Mouse (Mus musculus) limb, embryonic 14.5 days (tissue): ENCODE results near the gene Mbnl1. TPM values are rescaled to one million over a fixed set of nuclear protein-coding genes. Genes with fewer than 3 reads are reported as not detected.
A peak's percentile ranks its signal among the peaks of the same experiment; 100 is the strongest.

Source experiments
- ATAC-seq: fragments of 200-750 bp; cut with Nextera tagmentation; 2 replicates; pipeline ENCODE4 v1.8.0; 2017; ENCODE audit warnings: low read depth, moderate number of reproducible peaks, moderate TSS enrichment; ENCODE audit not compliant: low FRiP score
- DNase-seq: peaks from one replicate; pipeline ENCODE4 v3.0.0-alpha.2; 2015; ENCODE audit warnings: low spot score
- H3K27ac ChIP-seq: fragments of 300-500 bp; sonication (generic); replicated peaks from 2 replicates; pipeline ENCODE4 v1.5.1; 2014; ENCODE audit warnings: low read depth, mild to moderate bottlenecking, low read length, moderate library complexity, mixed read lengths
- H3K27me3 ChIP-seq: fragments of 300-500 bp; sonication (generic); 2 replicates; pipeline ENCODE4 v1.6.1; 2014; ENCODE audit warnings: low read length, mixed read lengths; ENCODE audit not compliant: control insufficient read depth, insufficient read depth
- H3K36me3 ChIP-seq: fragments of 300-500 bp; sonication (generic); 2 replicates; pipeline ENCODE4 v1.6.1; 2014; ENCODE audit warnings: mild to moderate bottlenecking, low read length, moderate library complexity, mixed read lengths; ENCODE audit not compliant: control insufficient read depth, insufficient read depth
- H3K4me1 ChIP-seq: fragments of 300-500 bp; sonication (generic); 2 replicates; pipeline ENCODE4 v1.6.1; 2014; ENCODE audit warnings: antibody characterized with exemption, low read length, mixed read lengths; ENCODE audit not compliant: control insufficient read depth, insufficient read depth
- H3K4me2 ChIP-seq: fragments of 300-500 bp; sonication (generic); replicated peaks from 2 replicates; pipeline ENCODE4 v1.6.1; 2014; ENCODE audit warnings: low read depth, mild to moderate bottlenecking, low read length, moderate library complexity; ENCODE audit not compliant: severe bottlenecking
- H3K4me3 ChIP-seq: fragments of 300-500 bp; sonication (generic); replicated peaks from 2 replicates; pipeline ENCODE4 v1.5.1; 2014; ENCODE audit warnings: low read length
- H3K9ac ChIP-seq: fragments of 300-500 bp; sonication (generic); 2 replicates; pipeline ENCODE4 v1.6.1; 2014; ENCODE audit warnings: mild to moderate bottlenecking, low read depth, low read length, moderate library complexity; ENCODE audit not compliant: severe bottlenecking
- H3K9me3 ChIP-seq: fragments of 300-500 bp; sonication (generic); 2 replicates; pipeline ENCODE4 v1.6.1; 2016; ENCODE audit warnings: low read length; ENCODE audit not compliant: control insufficient read depth
- POLR2A ChIP-seq: fragments of 200-500 bp; IDR thresholded peaks from 2 replicates; pipeline ENCODE4 v1.8.0; 2012; ENCODE audit warnings: inconsistent platforms, mild to moderate bottlenecking, moderate library complexity, borderline replicate concordance; ENCODE audit not compliant: insufficient read depth, insufficient read length; ENCODE audit errors: extremely low read depth
- WGBS: fragments of 180-500 bp; shearing (Covaris S2); extraction: QIAGEN DNeasy Blood & Tissue Kit; methylation state at CpG from one replicate; pipeline ENCODE4 v1.1.7; 2014; 5-methylcytosine and 5-hydroxymethylcytosine counted together
- polyA plus RNA-seq, 2 experiments: library from polyadenylated mRNA; depleted of rRNA in 1 of 2; stranded (reverse) in 1 of 2; unstranded in 1 of 2; fragments of >200 nt; fragmentation: Nextera tagmentation in 1 of 2; extraction: Ambion mirVana in 1 of 2; gene quantifications; 2 replicates each; pipeline versions ENCODE4 v1.2.1 to v1.2.3; 2012 to 2014

Gene Mbnl1
- polyA plus RNA-seq, 2 experiments = 40.2 to 124 TPM

DNA sequence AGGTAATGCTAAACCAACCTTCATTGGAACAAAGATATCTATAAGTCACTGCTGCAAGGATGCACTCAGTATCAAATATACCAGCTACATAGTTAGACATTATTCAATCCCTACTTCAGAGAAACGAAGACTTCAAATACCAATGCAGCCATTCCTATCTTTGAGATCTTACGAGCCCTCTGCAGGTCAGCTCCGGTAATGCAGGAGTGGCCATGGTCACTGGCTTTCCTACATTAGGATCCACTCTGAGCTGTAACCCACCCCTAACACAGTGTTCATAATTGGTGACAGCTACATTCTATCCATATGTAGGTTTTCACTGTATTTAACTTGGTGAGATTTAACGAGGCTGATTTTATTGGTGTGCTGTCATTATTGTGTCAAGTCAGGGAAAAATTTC, 129.1 kb downstream of the Mbnl1 start:
- DNase-seq (peak; percentile 55), ATAC-seq (0 out of 2 replicates have a peak, but pooled peaks have one; percentile 34)
- Histone ChIP-seq H3K36me3 (peaks cover 14% of the 10 kb centered on the region), H3K9ac (no peak overlapping the region), H3K4me2 (no peak overlapping the region), H3K4me3 (no peak overlapping the region), H3K27ac (no peak overlapping the region), H3K9me3 (no peaks in the 10 kb centered on the region), H3K4me1 (no peaks in the 10 kb centered on the region), H3K27me3 (no peaks in the 10 kb centered on the region)
- 17% methylated on average over 4 of the region's 4 CpGs for WGBS
- no peak for TF ChIP-seq POLR2A

DNA sequence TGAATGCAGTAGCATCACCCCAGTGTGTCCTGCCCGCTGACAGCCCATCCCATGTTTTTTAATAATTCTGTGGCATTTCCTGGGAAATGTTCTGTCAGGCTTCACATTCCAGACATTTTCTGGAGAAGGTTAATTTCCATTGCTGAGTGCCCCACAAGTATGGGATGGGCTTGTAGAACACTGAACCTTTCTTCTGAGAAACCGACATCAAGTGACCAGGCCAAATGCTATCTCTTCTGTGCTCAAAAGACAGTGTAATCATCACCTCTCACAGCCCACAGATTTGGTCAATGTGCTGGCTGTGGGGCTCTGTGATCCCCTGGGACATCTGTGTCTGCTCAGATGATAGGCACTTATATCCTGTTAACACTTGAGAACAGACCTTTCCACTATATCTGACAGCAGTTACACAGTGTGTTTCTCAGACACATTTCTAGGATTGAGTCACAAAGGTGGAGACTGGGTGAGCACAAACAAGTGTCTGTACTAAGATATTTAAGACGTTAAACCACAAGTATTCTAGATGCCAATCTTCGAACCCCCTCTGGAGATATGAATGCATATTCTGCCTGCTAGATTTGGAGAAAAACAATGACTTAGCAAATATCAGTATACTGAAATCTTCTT, 130.4 kb downstream of the Mbnl1 start:
- Histone ChIP-seq H3K36me3 (peaks cover 14% of the 10 kb centered on the region), H3K4me1 (no peaks in the 10 kb centered on the region), H3K4me3 (no peak overlapping the region), H3K27ac (no peak overlapping the region), H3K27me3 (no peaks in the 10 kb centered on the region), H3K9ac (no peak overlapping the region), H3K4me2 (no peak overlapping the region), H3K9me3 (no peaks in the 10 kb centered on the region)
- WGBS = 87% methylated on average over 4 of the region's 4 CpGs
- ATAC-seq = no peak
- no peak for TF ChIP-seq POLR2A
- DNase-seq = no peak

DNA sequence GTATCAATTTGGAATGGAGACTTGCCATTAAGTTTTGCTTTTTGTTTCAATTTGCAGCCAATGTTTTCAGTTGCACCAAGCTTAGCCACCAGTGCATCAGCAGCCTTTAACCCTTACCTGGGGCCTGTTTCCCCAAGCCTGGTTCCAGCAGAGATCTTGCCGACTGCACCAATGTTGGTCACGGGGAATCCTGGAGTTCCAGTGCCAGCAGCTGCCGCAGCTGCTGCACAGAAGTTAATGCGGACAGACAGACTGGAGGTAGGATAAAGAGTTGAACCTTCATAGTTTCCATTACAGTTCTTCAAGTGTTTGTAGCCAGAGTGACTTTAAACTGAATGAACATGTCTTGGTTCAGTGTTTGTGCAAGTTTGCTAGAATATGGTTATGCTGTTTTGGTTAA, 131.0 kb downstream of the Mbnl1 start:
- Histone ChIP-seq H3K4me2 (no peak overlapping the region), H3K9ac (no peak overlapping the region), H3K4me1 (no peaks in the 10 kb centered on the region), H3K9me3 (no peaks in the 10 kb centered on the region), H3K36me3 (peaks cover 14% of the 10 kb centered on the region), H3K4me3 (no peak overlapping the region), H3K27me3 (no peaks in the 10 kb centered on the region), H3K27ac (no peak overlapping the region)
- ATAC-seq (no peak), DNase-seq (no peak)
- 75% methylated on average over 4 of the region's 4 CpGs for WGBS
- TF ChIP-seq POLR2A = no peak

DNA sequence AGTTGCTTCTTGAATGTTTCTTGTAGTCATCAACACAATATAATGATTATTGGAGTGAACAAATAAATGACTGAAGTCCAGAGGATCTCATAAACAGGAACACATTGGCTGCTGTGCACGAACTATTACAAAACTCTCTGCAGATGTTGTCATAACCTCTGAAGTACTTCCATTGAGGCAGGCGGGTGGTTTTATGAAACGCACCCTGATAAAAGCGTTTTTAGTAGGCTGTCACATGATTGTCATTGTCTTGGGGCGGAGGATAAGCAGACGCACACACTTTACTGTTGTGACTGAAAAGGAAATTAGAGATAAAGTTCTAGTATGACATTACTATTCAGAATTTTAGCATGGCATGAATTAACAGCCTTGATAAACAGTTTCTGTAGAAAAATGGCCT, 131.6 kb downstream of the Mbnl1 start:
- Histone ChIP-seq H3K9me3 (no peaks in the 10 kb centered on the region), H3K27ac (no peak overlapping the region), H3K4me1 (no peaks in the 10 kb centered on the region), H3K9ac (no peak overlapping the region), H3K27me3 (no peaks in the 10 kb centered on the region), H3K4me3 (no peak overlapping the region), H3K4me2 (no peak overlapping the region), H3K36me3 (peaks cover 14% of the 10 kb centered on the region)
- 55% methylated on average over 6 of the region's 6 CpGs for WGBS
- DNase-seq (no peak), ATAC-seq (no peak)
- TF ChIP-seq POLR2A = no peak

DNA sequence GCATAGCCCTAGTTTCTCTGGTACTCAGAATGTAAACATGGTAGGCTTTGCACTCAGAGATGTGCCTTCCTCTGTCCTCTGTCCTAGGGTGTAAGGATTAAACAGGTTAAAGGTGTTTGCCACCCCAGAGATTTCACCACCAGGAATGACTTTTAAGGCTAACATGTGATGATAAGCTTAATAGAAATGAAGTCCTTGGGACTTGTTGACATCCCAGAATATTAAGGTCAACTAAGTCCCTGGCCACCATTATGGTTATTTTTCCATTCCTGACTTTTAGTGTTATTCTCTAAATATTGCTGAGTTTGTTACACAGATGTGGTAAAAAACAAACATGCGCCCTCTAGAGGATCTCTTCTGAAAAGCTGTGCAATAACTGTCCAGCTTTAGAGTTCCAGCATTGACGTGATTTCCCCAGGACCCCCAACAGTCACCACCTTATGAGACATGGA, 136.3 kb downstream of the Mbnl1 start:
- no peak overlapping the region for H3K4me2 ChIP-seq
- H3K36me3 ChIP-seq = peaks cover 17% of the 10 kb centered on the region; the same call in 1 of the 2 replicates
- ATAC-seq = peak; percentile 41; the same call in 1 of the 2 replicates
- no peak overlapping the region for H3K27ac ChIP-seq
- peak; percentile 86 for DNase-seq
- H3K9me3 ChIP-seq = no peaks in the 10 kb centered on the region
- no peak for TF ChIP-seq POLR2A
- H3K9ac ChIP-seq = no peak overlapping the region
- no peaks in the 10 kb centered on the region for H3K27me3 ChIP-seq
- no peak overlapping the region for H3K4me3 ChIP-seq
- 10% methylated on average over 2 of the region's 2 CpGs for WGBS
- no peaks in the 10 kb centered on the region for H3K4me1 ChIP-seq

DNA sequence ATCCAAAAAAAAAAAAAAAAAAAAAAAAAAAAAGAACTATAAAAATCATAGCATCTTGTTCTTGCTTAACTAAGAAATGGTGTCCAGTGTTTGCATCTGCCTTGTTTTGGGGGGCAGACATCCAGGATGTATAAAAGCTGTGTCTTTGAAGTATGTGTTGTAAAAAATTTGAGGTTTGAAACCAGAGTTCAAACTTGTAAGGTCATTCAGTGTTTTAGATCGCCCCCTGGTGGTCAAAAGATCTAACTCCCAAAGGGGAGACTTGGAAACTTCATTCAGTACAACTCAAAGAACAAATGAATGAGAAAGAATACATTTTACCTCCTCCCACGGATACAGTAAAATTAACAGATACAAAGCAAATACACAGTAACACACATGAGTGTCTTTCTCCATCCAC, 139.2 kb downstream of the Mbnl1 start:
- Histone ChIP-seq H3K36me3 (peaks cover 15% of the 10 kb centered on the region; the same call in 1 of the 2 replicates), H3K4me3 (no peak overlapping the region), H3K9ac (no peak overlapping the region), H3K27me3 (no peaks in the 10 kb centered on the region), H3K4me1 (no peaks in the 10 kb centered on the region), H3K27ac (no peak overlapping the region), H3K9me3 (no peaks in the 10 kb centered on the region), H3K4me2 (no peak overlapping the region)
- DNase-seq (peak; percentile 45), ATAC-seq (no peak)
- TF ChIP-seq POLR2A = no peak
- 18% methylated on average over 2 of the region's 2 CpGs for WGBS
